Mouse (Mus musculus) lung, postnatal 0 days (tissue): ENCODE measurements at regions not wholly inside any gene's neighbourhood (a gene's known extent, or its start where the extent isn't known, plus 50 kb on each side); places are given as distances from the start of the nearest gene placed in this dataset.

Experiments
- ATAC-seq: fragments of 200-750 bp; cut with Nextera tagmentation; 2 replicates; pipeline ENCODE4 v1.8.0; 2017; ENCODE audit warnings: moderate library complexity
- DNase-seq: peaks from one replicate; pipeline ENCODE4 v3.0.0-alpha.2; 2016; ENCODE audit warnings: low spot score
- H3K27ac ChIP-seq: fragments of 300-500 bp; sonication (generic); 2 replicates; pipeline ENCODE4 v1.5.1; 2014; ENCODE audit warnings: antibody characterized with exemption, mild to moderate bottlenecking, low read length, mixed read lengths
- H3K27me3 ChIP-seq: fragments of 300-500 bp; sonication (generic); replicated peaks from 2 replicates; pipeline ENCODE4 v1.6.1; 2014; ENCODE audit warnings: low read length, mixed read lengths; ENCODE audit not compliant: insufficient read depth
- H3K36me3 ChIP-seq: fragments of 300-500 bp; sonication (generic); 2 replicates; pipeline ENCODE4 v1.6.1; 2014; ENCODE audit warnings: low read length, mixed read lengths; ENCODE audit not compliant: insufficient read depth
- H3K4me1 ChIP-seq: fragments of 300-500 bp; sonication (generic); 2 replicates; pipeline ENCODE4 v1.6.1; 2014; ENCODE audit warnings: antibody characterized with exemption, low read depth, low read length, mixed read lengths; ENCODE audit not compliant: insufficient read depth
- H3K4me2 ChIP-seq: fragments of 300-500 bp; sonication (generic); replicated peaks from 2 replicates; pipeline ENCODE4 v1.6.1; 2014; ENCODE audit warnings: low read depth, mild to moderate bottlenecking, low read length, moderate library complexity, mixed read lengths
- H3K4me3 ChIP-seq: fragments of 300-500 bp; sonication (generic); 2 replicates; pipeline ENCODE4 v1.5.1; 2014; ENCODE audit warnings: low read depth, low read length
- H3K9ac ChIP-seq: fragments of 300-500 bp; sonication (generic); replicated peaks from 2 replicates; pipeline ENCODE4 v1.6.1; 2014; ENCODE audit warnings: low read depth, mild to moderate bottlenecking
- H3K9me3 ChIP-seq: fragments of 300-500 bp; sonication (generic); 2 replicates; pipeline ENCODE4 v1.6.1; 2016; ENCODE audit warnings: low read length, mixed read lengths
- CTCF ChIP-seq: IDR thresholded peaks from 2 replicates; pipeline ENCODE4 v1.5.1; 2016; ENCODE audit warnings: antibody characterized with exemption, mild to moderate bottlenecking
- EP300 ChIP-seq: IDR thresholded peaks from 2 replicates; pipeline ENCODE4 v1.6.1; 2016; ENCODE audit warnings: antibody characterized with exemption, mild to moderate bottlenecking, control low read depth
- WGBS: fragments of 180-500 bp; shearing (Covaris S2); extraction: QIAGEN DNeasy Blood & Tissue Kit; methylation state at CpG from one replicate; pipeline ENCODE4 v1.1.7; 2014; 5-methylcytosine and 5-hydroxymethylcytosine counted together

DNA sequence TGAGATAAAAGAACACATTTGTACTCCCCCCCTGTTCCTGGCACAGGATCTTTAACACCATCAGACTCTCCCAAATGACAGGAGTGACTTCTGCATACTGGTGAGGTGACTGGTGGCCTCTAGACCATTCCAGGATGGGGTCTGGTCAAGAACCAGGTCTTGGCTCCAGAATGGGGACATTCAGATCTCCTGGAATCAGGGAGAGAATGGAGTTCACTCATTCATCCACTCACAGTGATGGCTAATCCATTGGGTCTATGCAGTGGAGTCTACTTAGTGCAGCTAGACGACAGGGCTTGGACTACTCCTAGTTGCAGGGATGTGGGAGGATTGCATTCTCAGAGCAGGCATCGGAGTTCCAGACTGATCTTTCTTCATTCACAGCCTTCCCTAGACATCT, 451.0 kb downstream of the Rps24 start:
- Histone ChIP-seq H3K27ac (no peak overlapping the region), H3K4me1 (no peaks in the 10 kb centered on the region), H3K4me2 (no peak overlapping the region), H3K4me3 (no peak overlapping the region), H3K9ac (no peak overlapping the region), H3K36me3 (no peaks in the 10 kb centered on the region), H3K27me3 (no peaks in the 10 kb centered on the region), H3K9me3 (no peaks in the 10 kb centered on the region)
- WGBS = 83% methylated on average over 2 of the region's 2 CpGs
- TF ChIP-seq CTCF (no peak), EP300 (no peak)
- no peak for ATAC-seq
- DNase-seq = no peak

- Histone ChIP-seq H3K36me3 (no peaks in the 10 kb centered on the region), H3K27ac (no peak overlapping the region), H3K9me3 (no peaks in the 10 kb centered on the region), H3K4me1 (no peaks in the 10 kb centered on the region), H3K4me2 (no peak overlapping the region), H3K4me3 (no peak overlapping the region), H3K27me3 (no peaks in the 10 kb centered on the region), H3K9ac (no peak overlapping the region)
- 65% methylated on average over 4 of the region's 4 CpGs for WGBS
- no peak for ATAC-seq
- TF ChIP-seq EP300 (no peak), CTCF (no peak)
- no peak for DNase-seq
Measured at GRCm38 (mm10) chr14:24939068-24939467, 452.1 kb downstream of the Rps24 start.

GRCm38 (mm10) chr14:24939476-24940200, 452.7 kb downstream of the Rps24 start:
- H3K4me2 ChIP-seq = no peak overlapping the region
- ATAC-seq = no peak
- no peak overlapping the region for H3K4me3 ChIP-seq
- WGBS = 51% methylated on average over 9 of the region's 9 CpGs
- H3K9me3 ChIP-seq = no peaks in the 10 kb centered on the region
- H3K27me3 ChIP-seq = no peaks in the 10 kb centered on the region
- no peak overlapping the region for H3K9ac ChIP-seq
- H3K27ac ChIP-seq = no peak overlapping the region
- no peaks in the 10 kb centered on the region for H3K4me1 ChIP-seq
- DNase-seq = peak; percentile 9
- no peak for TF ChIP-seq EP300
- no peak for TF ChIP-seq CTCF
- no peaks in the 10 kb centered on the region for H3K36me3 ChIP-seq

DNA sequence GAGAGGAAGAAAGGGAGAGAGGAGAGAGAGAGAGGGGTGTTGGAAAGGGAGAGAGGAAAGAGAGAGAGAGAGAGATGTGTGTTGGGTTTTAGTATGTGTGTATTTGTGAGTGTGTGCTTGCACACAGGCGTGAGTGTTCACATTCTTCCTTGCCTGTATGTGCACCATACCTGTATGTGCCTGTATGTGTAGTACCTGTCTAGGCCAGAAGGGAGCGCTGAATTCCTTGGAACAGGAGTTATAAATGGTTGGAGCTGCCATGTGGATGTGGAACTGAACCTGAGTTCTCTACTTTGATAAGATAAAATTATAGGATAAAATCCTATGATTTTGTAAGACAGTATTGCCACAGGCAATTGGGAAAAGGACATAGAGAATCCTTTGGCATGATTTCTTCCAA, 458.8 kb downstream of the Rps24 start:
- Histone ChIP-seq H3K27ac (no peak overlapping the region), H3K4me1 (no peaks in the 10 kb centered on the region), H3K27me3 (no peaks in the 10 kb centered on the region), H3K36me3 (no peaks in the 10 kb centered on the region), H3K4me3 (no peak overlapping the region), H3K9ac (no peak overlapping the region), H3K9me3 (no peaks in the 10 kb centered on the region), H3K4me2 (no peak overlapping the region)
- WGBS = 43% methylated on average over 2 of the region's 2 CpGs
- ATAC-seq = no peak
- TF ChIP-seq CTCF = peak; percentile 55
- no peak for TF ChIP-seq EP300
- DNase-seq = no peak

- Histone ChIP-seq H3K36me3 (no peaks in the 10 kb centered on the region), H3K9ac (no peak overlapping the region), H3K4me2 (no peak overlapping the region), H3K4me1 (no peaks in the 10 kb centered on the region), H3K27me3 (no peaks in the 10 kb centered on the region), H3K4me3 (no peak overlapping the region), H3K27ac (no peak overlapping the region), H3K9me3 (no peaks in the 10 kb centered on the region)
- 77% methylated on average over 5 of the region's 5 CpGs for WGBS
- no peak for ATAC-seq
- TF ChIP-seq CTCF = no peak
- TF ChIP-seq EP300 = no peak
- DNase-seq = no peak
Measured at GRCm38 (mm10) chr14:24947084-24947483, 460.2 kb downstream of the Rps24 start.

DNA sequence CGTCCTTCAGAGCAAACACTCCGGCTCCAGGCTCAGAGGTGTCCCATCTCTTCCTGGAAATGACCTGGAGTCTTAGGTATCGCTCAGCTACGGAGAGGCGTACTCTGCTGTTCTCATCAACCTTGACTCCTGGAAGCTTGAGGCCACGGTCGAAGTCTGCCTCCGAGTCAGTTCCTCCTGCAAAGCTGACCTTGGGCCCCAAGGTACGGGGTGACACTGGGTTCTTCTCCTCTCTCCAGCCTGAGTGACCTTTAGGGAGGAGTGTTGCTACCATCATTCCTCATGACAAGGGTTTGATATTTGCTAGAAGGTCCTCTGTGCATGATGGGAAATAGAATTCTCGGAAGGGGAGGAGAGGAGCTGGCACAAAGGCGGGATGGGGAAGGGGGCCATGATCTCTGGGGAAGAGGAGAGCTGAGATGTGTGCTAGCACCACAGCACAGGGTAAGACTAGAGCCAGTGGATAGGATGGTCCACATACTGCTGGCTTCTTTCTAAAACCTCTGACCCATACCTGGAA, 469.0 kb downstream of the Rps24 start:
- no peaks in the 10 kb centered on the region for H3K4me1 ChIP-seq
- H3K27ac ChIP-seq = no peak overlapping the region
- DNase-seq (no peak), ATAC-seq (no peak)
- no peak overlapping the region for H3K9ac ChIP-seq
- 69% methylated on average over 11 of the region's 11 CpGs for WGBS
- H3K36me3 ChIP-seq = no peaks in the 10 kb centered on the region
- H3K4me3 ChIP-seq = no peak overlapping the region
- no peaks in the 10 kb centered on the region for H3K9me3 ChIP-seq
- TF ChIP-seq EP300 = no peak
- TF ChIP-seq CTCF = no peak
- H3K4me2 ChIP-seq = no peak overlapping the region
- H3K27me3 ChIP-seq = no peaks in the 10 kb centered on the region
